Mouse (Mus musculus) testis, adult 2 months (tissue): ENCODE results near the gene Adcy9.

Experiments
- CTCF ChIP-seq: fragments of 200-500 bp; IDR thresholded peaks from 2 replicates; pipeline ENCODE4 v1.5.1; 2012; ENCODE audit warnings: low read depth, mild to moderate bottlenecking, inconsistent platforms, low read length, moderate library complexity; ENCODE audit not compliant: control insufficient read depth, insufficient read depth, insufficient replicate concordance
- POLR2A ChIP-seq: fragments of 200-500 bp; IDR thresholded peaks from 2 replicates; pipeline ENCODE4 v1.6.1; 2012; ENCODE audit warnings: low read depth, mild to moderate bottlenecking, inconsistent platforms, low read length, moderate library complexity; ENCODE audit not compliant: control insufficient read depth

DNA sequence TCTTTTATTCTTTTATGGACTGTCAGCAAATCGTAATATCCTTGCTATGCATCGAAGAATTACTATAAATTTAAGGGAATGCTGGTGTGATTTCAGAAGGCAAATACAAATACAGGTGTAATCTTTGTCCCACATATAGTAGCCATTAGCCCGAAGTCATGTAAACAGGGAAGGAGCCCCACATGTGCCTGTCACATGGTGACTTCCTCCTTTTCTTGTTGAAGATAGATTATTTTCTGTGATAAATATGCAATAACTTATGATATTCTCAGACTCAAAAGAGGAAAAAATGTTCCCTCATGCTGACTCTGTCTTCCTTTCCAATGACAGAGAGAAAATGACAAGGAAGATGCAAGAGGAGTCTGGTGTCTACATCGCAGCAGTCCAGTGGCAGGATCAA lies 112.5 kb downstream of the Adcy9 start:
- TF ChIP-seq CTCF: no peak
- no peak for TF ChIP-seq POLR2A
